Mouse (Mus musculus): ENCODE results near the gene Hamp2.

DNA sequence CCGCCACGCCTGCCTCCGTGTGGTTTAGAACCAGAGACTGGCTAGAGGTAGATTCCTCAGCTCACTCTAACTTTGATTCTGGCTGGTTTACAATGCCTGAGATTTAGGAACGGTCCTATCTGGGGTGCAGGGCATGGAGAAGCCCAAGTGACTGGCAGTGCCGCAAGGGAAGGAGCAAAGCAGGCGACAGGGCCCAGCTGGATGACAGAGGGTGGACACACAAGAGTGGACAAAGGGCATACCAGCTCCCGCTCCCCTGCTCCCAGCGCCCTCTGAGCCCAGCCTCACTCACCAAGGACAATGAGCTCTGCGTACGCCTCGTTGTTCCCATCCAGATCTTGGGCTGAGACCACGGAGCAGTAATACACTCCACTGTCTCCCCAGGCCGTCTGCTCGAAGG lies 41.2 kb upstream of the Hamp2 start:
- TF ChIP-seq CTCF (IDR thresholded peaks at IDR 0.05; ENCODE audit: borderline replicate concordance, control insufficient read depth, extremely low read depth, insufficient read depth, low read length, poor library complexity) = no peak
- no peak for TF ChIP-seq POLR2A (IDR thresholded peaks at IDR 0.05; ENCODE audit: control insufficient read depth, extremely low read depth, insufficient read depth, low read length, poor library complexity)
